Mouse (Mus musculus) liver, postnatal 0 days (tissue): ENCODE measurements around the gene Cbl. TPM values are rescaled to one million over a fixed set of nuclear protein-coding genes. Genes with fewer than 3 reads are reported as not detected.
A peak's percentile ranks its signal among the peaks of the same experiment; 100 is the strongest.

Experiments used
- ATAC-seq: fragments of 200-750 bp; cut with Nextera tagmentation; 2 replicates; pipeline ENCODE4 v1.8.0; 2017; ENCODE audit warnings: mild to moderate bottlenecking, moderate library complexity
- DNase-seq: peaks from one replicate; pipeline ENCODE4 v3.0.0-alpha.2; 2016
- H3K27ac ChIP-seq: fragments of 300-500 bp; sonication (generic); 2 replicates; pipeline ENCODE4 v1.5.1; 2014; ENCODE audit warnings: antibody characterized with exemption, moderate library complexity, mild to moderate bottlenecking, low read depth
- H3K27me3 ChIP-seq: fragments of 300-500 bp; sonication (generic); 2 replicates; pipeline ENCODE4 v1.6.1; 2014; ENCODE audit warnings: low read length, control low read depth, mixed read lengths; ENCODE audit not compliant: insufficient read depth
- H3K36me3 ChIP-seq: fragments of 300-500 bp; sonication (generic); replicated peaks from 2 replicates; pipeline ENCODE4 v1.6.1; 2014; ENCODE audit warnings: mild to moderate bottlenecking, control low read depth, low read length, moderate library complexity, mixed read lengths; ENCODE audit not compliant: insufficient read depth
- H3K4me1 ChIP-seq: fragments of 300-500 bp; sonication (generic); 2 replicates; pipeline ENCODE4 v1.6.1; 2014; ENCODE audit warnings: antibody characterized with exemption, mild to moderate bottlenecking, control low read depth; ENCODE audit not compliant: insufficient read depth
- H3K4me2 ChIP-seq: fragments of 300-500 bp; sonication (generic); 2 replicates; pipeline ENCODE4 v1.6.1; 2014; ENCODE audit warnings: low read depth, mild to moderate bottlenecking, low read length, moderate library complexity, mixed read lengths
- H3K4me3 ChIP-seq: fragments of 300-500 bp; sonication (generic); 2 replicates; pipeline ENCODE4 v1.5.1; 2014; ENCODE audit warnings: low read depth, low read length
- H3K9ac ChIP-seq: fragments of 300-500 bp; sonication (generic); replicated peaks from 2 replicates; pipeline ENCODE4 v1.6.1; 2014; ENCODE audit warnings: mild to moderate bottlenecking, moderate library complexity
- H3K9me3 ChIP-seq: fragments of 300-500 bp; sonication (generic); 2 replicates; pipeline ENCODE4 v1.6.1; 2016; ENCODE audit warnings: mild to moderate bottlenecking, control low read depth, low read length, mixed read lengths
- CTCF ChIP-seq: sonication (generic); IDR thresholded peaks from 2 replicates; pipeline ENCODE4 v1.5.1; 2016; ENCODE audit warnings: antibody characterized with exemption, low read depth
- EP300 ChIP-seq: IDR thresholded peaks from 2 replicates; pipeline ENCODE4 v1.6.1; 2016; ENCODE audit warnings: antibody characterized with exemption, low read depth, mild to moderate bottlenecking
- WGBS: fragments of 180-500 bp; shearing (Covaris S2); extraction: QIAGEN DNeasy Blood & Tissue Kit; methylation state at CpG from one replicate; pipeline ENCODE4 v1.1.7; 2014; ENCODE audit not compliant: insufficient replicate concordance; 5-methylcytosine and 5-hydroxymethylcytosine counted together
- polyA plus RNA-seq: library from polyadenylated mRNA; unstranded; fragments of >200 nt; fragmentation: Nextera tagmentation; extraction: Ambion mirVana; gene quantifications from 2 replicates; pipeline ENCODE4 v1.2.1, GENCODE M21; 2015

Gene Cbl
- polyA plus RNA-seq, 1 experiment from 2014 or later = 4.0 TPM

DNA sequence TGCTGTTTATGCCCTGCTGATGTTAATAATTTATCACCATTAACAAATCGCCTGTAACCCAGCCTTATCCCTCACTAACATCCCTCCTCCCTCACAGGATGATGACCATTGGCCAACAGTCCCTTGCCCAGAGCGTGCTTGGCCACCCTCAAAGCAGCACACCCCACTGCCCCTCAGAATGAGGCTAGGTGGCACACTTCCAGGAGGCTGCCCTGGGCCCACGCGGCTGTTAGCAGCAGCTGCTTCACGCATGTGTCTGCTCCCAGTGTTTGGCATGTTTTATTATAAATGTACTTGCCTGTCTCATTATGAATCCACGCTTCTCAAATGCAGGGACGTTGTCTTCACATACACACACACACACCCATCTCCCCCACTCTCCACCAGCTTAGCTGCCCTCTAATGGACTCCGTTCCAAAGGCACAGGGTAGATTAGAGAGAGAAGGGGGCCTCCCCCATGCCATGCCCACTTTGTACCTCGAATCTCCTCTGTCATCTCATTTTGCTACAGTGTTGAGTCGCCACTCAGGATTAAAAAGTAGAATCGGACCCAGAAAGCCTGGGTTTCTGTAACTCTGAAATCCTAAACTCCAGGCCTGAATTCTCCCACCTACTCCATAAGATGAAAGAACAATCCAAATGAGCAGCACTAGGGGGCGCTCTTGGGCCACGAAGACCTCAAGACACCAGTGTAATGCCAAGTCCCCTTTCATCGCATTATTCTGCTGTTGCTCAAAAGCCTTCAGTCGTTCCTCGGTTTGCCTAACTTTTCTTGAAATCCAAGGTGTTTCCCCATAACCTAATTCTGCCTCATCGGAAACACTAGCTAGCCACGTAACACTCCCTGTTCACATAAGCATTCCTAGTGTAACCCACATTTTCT, 108.1 kb downstream of the Cbl start:
- peak; percentile 43 for ATAC-seq
- 34% methylated on average over 18 of the region's 18 CpGs for WGBS
- H3K4me2 ChIP-seq = peak overlapping the region; percentile 53
- H3K4me3 ChIP-seq = peak overlapping the region; percentile 9; the same call in 1 of the 2 replicates
- H3K9ac ChIP-seq = no peak overlapping the region
- peaks cover 8% of the 10 kb centered on the region; the same call in 1 of the 2 replicates for H3K27me3 ChIP-seq
- no peak for TF ChIP-seq EP300
- TF ChIP-seq CTCF = peak; percentile 93
- H3K4me1 ChIP-seq = peaks cover 20% of the 10 kb centered on the region
- H3K9me3 ChIP-seq = no peaks in the 10 kb centered on the region
- peak overlapping the region; percentile 68; the same call in 1 of the 2 replicates for H3K27ac ChIP-seq
- peak; percentile 87 for DNase-seq
- no peaks in the 10 kb centered on the region for H3K36me3 ChIP-seq

DNA sequence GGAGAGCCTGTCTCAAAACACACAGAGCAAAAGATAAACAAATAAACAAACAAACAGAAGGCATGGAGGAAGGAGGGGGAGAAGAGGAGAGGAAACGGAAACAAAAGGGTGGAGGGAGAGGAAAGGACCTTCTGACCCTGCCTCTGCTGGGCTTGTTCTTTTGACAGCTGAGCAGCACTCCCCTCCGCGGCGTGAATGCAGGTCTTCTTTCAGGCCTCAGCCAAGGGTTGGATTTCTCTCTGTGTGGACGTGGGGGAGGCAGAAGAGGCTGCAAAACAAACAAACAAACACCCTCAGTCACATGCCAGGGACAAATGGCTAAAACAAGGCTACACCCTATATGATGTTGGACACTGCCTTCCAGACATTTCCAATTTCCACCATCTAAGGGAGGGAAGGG, 108.8 kb downstream of the Cbl start:
- WGBS = 61% methylated on average over 5 of the region's 5 CpGs
- 0 out of 2 replicates have a peak, but pooled peaks cover 3% of the 10 kb centered on the region for H3K27me3 ChIP-seq

DNA sequence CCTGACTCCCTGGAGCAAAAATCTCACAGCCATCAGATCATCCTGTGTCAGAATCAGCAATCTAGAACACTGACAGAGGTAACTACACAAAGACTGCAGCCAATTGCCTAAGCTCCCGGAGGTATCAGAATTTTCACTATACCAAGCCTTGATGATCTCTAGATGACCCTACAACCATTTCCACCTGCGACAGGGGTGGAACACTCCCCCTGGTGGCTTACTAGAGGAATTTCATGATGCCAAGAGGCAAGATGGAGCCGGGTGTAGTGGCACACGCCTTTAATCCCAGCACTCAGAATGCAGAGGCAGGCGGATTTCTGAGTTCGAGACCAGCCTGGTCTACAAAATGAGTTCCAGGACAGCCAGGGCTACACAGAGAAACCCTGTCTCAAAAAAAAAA, 109.5 kb downstream of the Cbl start:
- H3K36me3 ChIP-seq = no peaks in the 10 kb centered on the region
- 0 out of 2 replicates have a peak, but pooled peaks cover 3% of the 10 kb centered on the region for H3K27me3 ChIP-seq
- no peak overlapping the region for H3K4me2 ChIP-seq
- H3K27ac ChIP-seq = no peak overlapping the region
- no peak for DNase-seq
- peaks cover 9% of the 10 kb centered on the region; the same call in 1 of the 2 replicates for H3K4me1 ChIP-seq
- no peaks in the 10 kb centered on the region for H3K9me3 ChIP-seq
- H3K4me3 ChIP-seq = no peak overlapping the region
- H3K9ac ChIP-seq = no peak overlapping the region
- no peak for ATAC-seq
- TF ChIP-seq EP300 (no peak), CTCF (peak; percentile 71)
- WGBS = 58% methylated on average over 6 of the region's 6 CpGs

More for the DNA sequence above, 108.8 kb downstream of the Cbl start:
- H3K4me1 ChIP-seq = peaks cover 13% of the 10 kb centered on the region
- no peaks in the 10 kb centered on the region for H3K9me3 ChIP-seq
- H3K4me3 ChIP-seq = no peak overlapping the region
- H3K4me2 ChIP-seq = no peak overlapping the region
- no peak overlapping the region for H3K27ac ChIP-seq
- H3K36me3 ChIP-seq = no peaks in the 10 kb centered on the region
- no peak overlapping the region for H3K9ac ChIP-seq
- ATAC-seq (no peak), DNase-seq (no peak)
- TF ChIP-seq CTCF (no peak), EP300 (no peak)

DNA sequence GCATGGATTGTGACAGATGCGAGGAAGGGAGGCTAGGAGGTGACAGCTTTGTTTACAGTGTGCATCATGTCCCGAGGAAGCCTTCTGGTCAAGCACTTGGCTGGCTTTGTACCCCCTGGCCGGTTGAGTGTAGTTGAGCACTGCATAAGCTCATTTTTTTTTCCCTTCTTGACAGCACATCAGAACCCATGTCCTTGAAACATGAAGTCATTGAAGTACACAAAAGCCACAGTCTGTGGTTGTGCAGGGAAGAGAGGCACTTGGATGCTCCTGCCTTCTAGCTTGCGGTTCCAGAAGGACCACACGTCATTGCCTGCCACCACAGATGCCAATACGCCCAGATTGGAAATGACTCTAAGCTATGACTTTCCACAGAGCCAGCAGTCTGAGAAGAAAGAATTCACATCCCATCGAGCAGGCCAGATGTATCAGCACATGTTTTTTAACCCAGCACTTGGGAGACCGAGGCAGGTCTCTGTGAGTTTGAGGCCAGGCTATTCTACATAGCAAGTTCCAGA, 113.8 kb downstream of the Cbl start:
- Histone ChIP-seq H3K4me1 (no peaks in the 10 kb centered on the region), H3K36me3 (no peaks in the 10 kb centered on the region), H3K27ac (no peak overlapping the region), H3K4me3 (no peak overlapping the region), H3K9ac (no peak overlapping the region), H3K27me3 (no peaks in the 10 kb centered on the region), H3K9me3 (no peaks in the 10 kb centered on the region), H3K4me2 (no peak overlapping the region)
- WGBS = 78% methylated on average over 8 of the region's 8 CpGs
- TF ChIP-seq CTCF (no peak), EP300 (no peak)
- no peak for ATAC-seq
- no peak for DNase-seq

DNA sequence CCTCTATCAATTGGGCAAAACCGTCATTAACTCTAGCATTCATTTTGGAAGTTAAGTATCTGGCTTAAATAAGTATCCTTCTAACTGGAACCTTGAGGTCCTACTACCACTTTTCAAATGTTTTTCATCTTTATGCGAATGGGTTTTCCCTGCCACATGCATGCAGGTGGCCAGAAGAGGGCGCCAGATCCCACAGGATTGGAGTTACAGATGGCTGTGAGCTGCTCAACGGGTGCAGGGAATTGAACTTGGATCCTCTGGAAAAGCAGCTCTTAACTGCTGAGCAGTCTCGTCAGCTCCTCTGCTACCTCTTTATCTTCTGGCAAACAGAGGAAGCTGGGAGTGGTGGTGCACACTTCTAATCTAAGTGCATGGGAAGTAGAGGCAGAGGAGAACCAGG, 114.8 kb downstream of the Cbl start:
- Histone ChIP-seq H3K36me3 (no peaks in the 10 kb centered on the region), H3K27me3 (no peaks in the 10 kb centered on the region), H3K27ac (no peak overlapping the region), H3K4me3 (no peak overlapping the region), H3K9me3 (no peaks in the 10 kb centered on the region), H3K9ac (no peak overlapping the region), H3K4me1 (peaks cover 5% of the 10 kb centered on the region), H3K4me2 (no peak overlapping the region)
- ATAC-seq = no peak
- 51% methylated on average over 5 of the region's 5 CpGs for WGBS
- DNase-seq = peak; percentile 70
- no peak for TF ChIP-seq EP300
- TF ChIP-seq CTCF = peak; percentile 79

DNA sequence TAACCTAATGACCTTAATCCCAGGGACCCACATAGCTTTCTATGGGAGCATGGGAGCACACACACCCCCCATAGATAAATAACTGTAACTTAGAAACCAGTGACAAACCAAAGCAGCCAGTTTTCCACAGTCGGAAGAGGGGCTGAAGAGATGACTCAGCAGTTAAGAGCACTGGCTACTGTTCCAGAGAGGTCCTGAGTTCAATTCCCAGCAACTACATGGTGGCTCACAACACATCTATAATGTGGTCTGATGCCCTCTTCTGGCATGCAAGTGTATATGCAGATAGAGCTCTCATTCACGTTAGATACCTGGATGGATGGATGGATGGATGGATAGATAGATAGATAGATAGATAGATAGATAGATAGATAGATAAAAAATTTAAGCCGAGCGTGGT, 117.7 kb downstream of the Cbl start:
- H3K9me3 ChIP-seq = no peaks in the 10 kb centered on the region
- H3K27me3 ChIP-seq = no peaks in the 10 kb centered on the region
- no peak overlapping the region for H3K9ac ChIP-seq
- no peak overlapping the region for H3K4me3 ChIP-seq
- TF ChIP-seq CTCF (peak; percentile 48), EP300 (no peak)
- no peak overlapping the region for H3K4me2 ChIP-seq
- WGBS = 82% methylated on average over 4 of the region's 4 CpGs
- no peaks in the 10 kb centered on the region for H3K36me3 ChIP-seq
- DNase-seq (no peak), ATAC-seq (no peak)
- H3K4me1 ChIP-seq = peaks cover 8% of the 10 kb centered on the region
- no peak overlapping the region for H3K27ac ChIP-seq
